25 mouse cellular contexts compared by ENCODE assay signal in the genomic region with DNA sequence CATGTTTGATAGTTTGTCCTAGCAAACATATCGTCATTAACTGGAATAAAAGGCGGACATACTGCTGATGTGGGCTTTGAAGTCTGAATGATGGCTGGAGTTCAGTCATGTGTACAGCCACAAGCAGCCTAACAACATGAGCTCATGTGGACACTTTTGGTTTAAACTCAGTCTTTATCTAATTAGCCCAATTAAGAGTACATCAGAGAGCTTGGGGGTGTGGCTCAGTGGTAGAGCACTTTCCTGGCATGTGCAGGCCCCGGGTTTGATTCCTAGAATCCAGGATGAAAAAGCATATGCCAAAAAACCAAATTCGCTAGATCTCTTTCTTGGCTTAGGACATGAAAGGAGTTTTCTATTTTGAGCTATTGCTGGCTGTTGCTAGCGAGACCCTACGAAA.
DNase-seq lines count a peak whose midpoint lies in the region; ATAC-seq and TF ChIP-seq lines count a peak whose summit lies in the region.
"Had no signal": no experiment of that assay in that cellular context is flagged by ENCODE, and none has a peak within 500 bp of the region (broad histone marks: within the 10 kb centered on the region; RNA-seq: fewer than 3 reads in every experiment).

No protein-coding gene starts in this region.

- peaks cover 3% of the 10 kb centered on the region; the same call in 1 of the 2 replicates for H3K36me3 ChIP-seq in hindbrain, embryonic 13.5 days
- no peaks in the 10 kb centered on the region for H3K36me3 ChIP-seq in hindbrain, embryonic 16.5 days (ENCODE audit: control insufficient read depth, insufficient read depth, low read length)
- no peaks in the 10 kb centered on the region for H3K36me3 ChIP-seq in forebrain, embryonic 12.5 days (replicated peaks)
- H3K36me3 ChIP-seq in forebrain, embryonic 16.5 days (ENCODE audit: control insufficient read depth, insufficient read depth) = no peaks in the 10 kb centered on the region
- no peaks in the 10 kb centered on the region for H3K36me3 ChIP-seq in kidney, adult 2 months (ENCODE audit: control insufficient read depth, insufficient read depth, low read length)
- H3K36me3 ChIP-seq: embryonic facial prominence, embryonic 13.5 days; limb, embryonic 12.5 days; liver, embryonic 15.5 days; midbrain, embryonic 10.5 days had no signal

- peaks cover 53% of the 10 kb centered on the region for H3K4me1 ChIP-seq in hindbrain, embryonic 13.5 days (replicated peaks)
- H3K4me1 ChIP-seq in hindbrain, embryonic 16.5 days (ENCODE audit: control insufficient read depth, insufficient read depth, low read depth, low read length) = peaks cover 19% of the 10 kb centered on the region
- peaks cover 36% of the 10 kb centered on the region for H3K4me1 ChIP-seq in forebrain, embryonic 12.5 days
- H3K4me1 ChIP-seq in forebrain, embryonic 16.5 days (replicated peaks; ENCODE audit: control insufficient read depth, insufficient read depth, low read length) = peaks cover 20% of the 10 kb centered on the region
- no peaks in the 10 kb centered on the region for H3K4me1 ChIP-seq in kidney, adult 2 months (ENCODE audit: control insufficient read depth, insufficient read depth, low read length)

- 82% methylated on average over 6 of the region's 6 CpGs for WGBS in hindbrain, embryonic 13.5 days
- 80% methylated on average over 6 of the region's 6 CpGs for WGBS in hindbrain, embryonic 16.5 days
- WGBS in forebrain, embryonic 12.5 days = 45% methylated on average over 6 of the region's 6 CpGs
- 18% methylated on average over 6 of the region's 6 CpGs for WGBS in forebrain, embryonic 16.5 days
- 77% methylated on average over 6 of the region's 6 CpGs for whole genome bisulfite sequencing in kidney, adult 2 months

- no peak for ATAC-seq in hindbrain, embryonic 13.5 days (ENCODE audit: low FRiP score)
- no peak for ATAC-seq in hindbrain, embryonic 16.5 days
- ATAC-seq in forebrain, embryonic 12.5 days (ENCODE audit: low FRiP score) = peak; percentile 77
- peak; percentile 57; the same call in 1 of the 2 replicates for ATAC-seq in forebrain, embryonic 16.5 days
- ATAC-seq: intestine, postnatal 0 days had no signal

- no peaks in the 10 kb centered on the region for H3K9me3 ChIP-seq in hindbrain, embryonic 13.5 days
- no peaks in the 10 kb centered on the region for H3K9me3 ChIP-seq in hindbrain, embryonic 16.5 days (ENCODE audit: control insufficient read depth, low read length)
- H3K9me3 ChIP-seq in forebrain, embryonic 12.5 days = no peaks in the 10 kb centered on the region
- no peaks in the 10 kb centered on the region for H3K9me3 ChIP-seq in forebrain, embryonic 16.5 days (ENCODE audit: control insufficient read depth, low read length)
- H3K9me3 ChIP-seq: embryonic facial prominence, embryonic 13.5 days; heart, embryonic 10.5 days; kidney, embryonic 15.5 days; limb, embryonic 12.5 days; liver, embryonic 15.5 days; midbrain, embryonic 10.5 days; neural tube, embryonic 12.5 days had no signal

- no peak overlapping the region for H3K4me3 ChIP-seq in hindbrain, embryonic 13.5 days
- H3K4me3 ChIP-seq in hindbrain, embryonic 16.5 days (ENCODE audit: low read length) = no peak overlapping the region
- no peak overlapping the region for H3K4me3 ChIP-seq in forebrain, embryonic 12.5 days (replicated peaks)
- no peak overlapping the region for H3K4me3 ChIP-seq in forebrain, embryonic 16.5 days (replicated peaks; ENCODE audit: low read length)
- no peak overlapping the region for H3K4me3 ChIP-seq in kidney, adult 2 months (ENCODE audit: insufficient read depth, low read depth, low read length)
- H3K4me3 ChIP-seq: embryonic facial prominence, embryonic 13.5 days; heart, embryonic 10.5 days; kidney, embryonic 15.5 days; left cerebral cortex, adult 2 months; limb, embryonic 12.5 days; liver, embryonic 15.5 days; midbrain, embryonic 10.5 days; myocyte; neural tube, embryonic 12.5 days had no signal

- no peak for TF ChIP-seq POLR2A in kidney, adult 2 months (IDR thresholded peaks at IDR 0.05; ENCODE audit: low read depth, low read length)

- no peak for TF ChIP-seq CTCF in kidney, adult 2 months (conservative IDR thresholded peaks at IDR 0.05; ENCODE audit: insufficient read depth, insufficient read length, low read depth, low read length)

- no peak overlapping the region for H3K9ac ChIP-seq in hindbrain, embryonic 13.5 days
- H3K9ac ChIP-seq in hindbrain, embryonic 16.5 days (ENCODE audit: low read depth, low read length) = no peak overlapping the region
- H3K9ac ChIP-seq in forebrain, embryonic 12.5 days = no peak overlapping the region
- no peak overlapping the region for H3K9ac ChIP-seq in forebrain, embryonic 16.5 days (replicated peaks; ENCODE audit: low read depth, low read length)
- H3K9ac ChIP-seq: embryonic facial prominence, embryonic 13.5 days; kidney, embryonic 15.5 days; limb, embryonic 12.5 days; liver, embryonic 15.5 days; lung, embryonic 14.5 days; neural tube, embryonic 12.5 days had no signal

- no peak overlapping the region for H3K4me2 ChIP-seq in hindbrain, embryonic 13.5 days
- no peak overlapping the region for H3K4me2 ChIP-seq in hindbrain, embryonic 16.5 days (ENCODE audit: low read length)
- H3K4me2 ChIP-seq in forebrain, embryonic 12.5 days = no peak overlapping the region
- H3K4me2 ChIP-seq in forebrain, embryonic 16.5 days (ENCODE audit: low read length) = no peak overlapping the region
- H3K4me2 ChIP-seq: embryonic facial prominence, embryonic 13.5 days; kidney, embryonic 15.5 days; limb, embryonic 12.5 days; liver, embryonic 15.5 days; lung, embryonic 14.5 days; neural tube, embryonic 12.5 days had no signal

- 0 out of 2 replicates have a peak overlapping the region, but pooled peaks have one; percentile 50 for H3K27ac ChIP-seq in hindbrain, embryonic 13.5 days
- no peak overlapping the region for H3K27ac ChIP-seq in hindbrain, embryonic 16.5 days (ENCODE audit: low read depth, low read length)
- H3K27ac ChIP-seq in forebrain, embryonic 12.5 days = 0 out of 2 replicates have a peak overlapping the region, but pooled peaks have one; percentile 10
- no peak overlapping the region for H3K27ac ChIP-seq in forebrain, embryonic 16.5 days (ENCODE audit: low read length)
- H3K27ac ChIP-seq in kidney, adult 2 months (ENCODE audit: insufficient read depth, low read depth, low read length) = no peak overlapping the region
- H3K27ac ChIP-seq: embryonic facial prominence, embryonic 13.5 days; heart, embryonic 10.5 days; kidney, embryonic 15.5 days; left cerebral cortex, adult 2 months; limb, embryonic 12.5 days; liver, embryonic 15.5 days; midbrain, embryonic 10.5 days; neural tube, embryonic 12.5 days had no signal

- no peaks in the 10 kb centered on the region for H3K27me3 ChIP-seq in hindbrain, embryonic 13.5 days
- H3K27me3 ChIP-seq in hindbrain, embryonic 16.5 days (replicated peaks; ENCODE audit: control insufficient read depth, insufficient read depth, low read length) = no peaks in the 10 kb centered on the region
- H3K27me3 ChIP-seq in forebrain, embryonic 12.5 days = no peaks in the 10 kb centered on the region
- H3K27me3 ChIP-seq in forebrain, embryonic 16.5 days (replicated peaks; ENCODE audit: control insufficient read depth, insufficient read depth, low read length) = no peaks in the 10 kb centered on the region
- no peaks in the 10 kb centered on the region for H3K27me3 ChIP-seq in kidney, adult 2 months (replicated peaks; ENCODE audit: control insufficient read depth, insufficient read depth, low read length)
- H3K27me3 ChIP-seq: kidney, embryonic 15.5 days; liver, embryonic 15.5 days; neural tube, embryonic 12.5 days had no signal

- no peak for DNase-seq in kidney, adult 2 months
- DNase-seq in adrenal gland, postnatal 4 days (ENCODE audit: low spot score in 2 of 2) = no peak
- DNase-seq: adrenal gland, adult 8-10 months; B cell, adult 2 months; cerebellum, adult 11-12 months; cerebellum, postnatal 10 days; gastrocnemius, postnatal 10 days; kidney, postnatal 25 days; lung, embryonic 14.5 days; lung, postnatal 14 days; thymus, postnatal 4 days had no signal

Comparison
In these comparisons a context has a peak if more than half of its experiments do, and no peak if none do; other contexts are left out.
1. H3K27ac ChIP-seq: peak in hindbrain, embryonic 13.5 days (single experiment) and forebrain, embryonic 12.5 days (single experiment); none in hindbrain, embryonic 16.5 days (single experiment), forebrain, embryonic 16.5 days (single experiment) and kidney, adult 2 months (single experiment).
2. ATAC-seq: peak in forebrain, embryonic 12.5 days (single experiment) and forebrain, embryonic 16.5 days (single experiment); none in hindbrain, embryonic 13.5 days (single experiment) and hindbrain, embryonic 16.5 days (single experiment).